10 mouse cellular contexts compared by ENCODE assay signal in genomic region chr3:116253077-116253531, GRCm38 (mm10). TPM values are rescaled to one million over a fixed set of nuclear protein-coding genes. Genes with fewer than 3 reads are reported as not detected.
DNase-seq lines count a peak whose midpoint lies in the region; ATAC-seq and TF ChIP-seq lines count a peak whose summit lies in the region.
"Had no signal": no experiment of that assay in that cellular context is flagged by ENCODE, and none has a peak within 500 bp of the region (broad histone marks: within the 10 kb centered on the region; RNA-seq: fewer than 3 reads in every experiment).

TSS of gene Gpr88 (minus strand) at chr3:116253503.

- ATAC-seq in lung, embryonic 15.5 days (ENCODE audit: borderline replicate concordance, extremely low read depth, low FRiP score, low TSS enrichment): peak; percentile 87
- no peak for ATAC-seq in CD4-positive, CD25-positive, alpha-beta regulatory T cell, adult 4 months

- DNase-seq in cerebellum, adult 8-10 months: peak; percentile 8
- DNase-seq in frontal cortex, adult 2 months (ENCODE audit: extremely low spot score in 1 of 2, low spot score in 1 of 2): peak; percentile 76 to 88
- DNase-seq in hindbrain, embryonic 10.5 days (ENCODE audit: low spot score): peak; percentile 50
- DNase-seq in layer of hippocampus, postnatal 25 days (ENCODE audit: extremely low spot score in 1 of 2, low spot score in 1 of 2): peak; percentile 57 to 58
- DNase-seq in retina, embryonic 14.5 days (ENCODE audit: low spot score): peak; percentile 34

- TF ChIP-seq POLR2A in ES-Bruce4 (IDR thresholded peaks at IDR 0.05; ENCODE audit: insufficient read depth, low read length): no peak

- 4% methylated on average over 9 of the region's 9 CpGs for whole genome bisulfite sequencing in hindbrain, embryonic 10.5 days
- WGBS in lung, embryonic 15.5 days: 4% methylated on average over 9 of the region's 9 CpGs

- H3K27me3 ChIP-seq in ES-Bruce4 (ENCODE audit: control insufficient read depth, insufficient read depth, low read length, poor library complexity, severe bottlenecking): peaks cover 3% of the 10 kb centered on the region
- peaks cover 76% of the 10 kb centered on the region for H3K27me3 ChIP-seq in hindbrain, embryonic 10.5 days (ENCODE audit: insufficient read depth, poor library complexity, severe bottlenecking)
- peaks cover 66% of the 10 kb centered on the region for H3K27me3 ChIP-seq in lung, embryonic 15.5 days

- TF ChIP-seq CTCF in ES-Bruce4 (IDR thresholded peaks at IDR 0.05; ENCODE audit: low read depth, low read length): no peak

- no peak within 1 kb of the TSS for H3K27ac ChIP-seq in ES-Bruce4 (ENCODE audit: insufficient read depth, low read length)
- H3K27ac ChIP-seq in hindbrain, embryonic 10.5 days: peak within 1 kb of the TSS; percentile 78; the same call in 1 of the 2 replicates
- H3K27ac ChIP-seq in lung, embryonic 15.5 days: 0 out of 2 replicates have a peak within 1 kb of the TSS, but pooled peaks have one; percentile 24

- no peaks in the 10 kb centered on the region for H3K4me1 ChIP-seq in ES-Bruce4 (ENCODE audit: control insufficient read depth, insufficient read depth, low read length)
- H3K4me1 ChIP-seq in hindbrain, embryonic 10.5 days (replicated peaks): peaks cover 26% of the 10 kb centered on the region
- peaks cover 24% of the 10 kb centered on the region for H3K4me1 ChIP-seq in lung, embryonic 15.5 days

- H3K9me3 ChIP-seq in ES-Bruce4 (replicated peaks; ENCODE audit: control insufficient read depth, insufficient read depth, low read length, poor library complexity, severe bottlenecking): no peaks in the 10 kb centered on the region
- no peaks in the 10 kb centered on the region for H3K9me3 ChIP-seq in hindbrain, embryonic 10.5 days
- no peaks in the 10 kb centered on the region for H3K9me3 ChIP-seq in lung, embryonic 15.5 days

- peak within 1 kb of the TSS; percentile 98 for H3K4me2 ChIP-seq in lung, embryonic 15.5 days

- H3K36me3 ChIP-seq in ES-Bruce4 (ENCODE audit: control insufficient read depth, insufficient read depth, low read length, poor library complexity, severe bottlenecking): no peaks in the 10 kb centered on the region
- no peaks in the 10 kb centered on the region for H3K36me3 ChIP-seq in hindbrain, embryonic 10.5 days
- no peaks in the 10 kb centered on the region for H3K36me3 ChIP-seq in lung, embryonic 15.5 days

- H3K9ac ChIP-seq in ES-Bruce4 (ENCODE audit: low read depth, poor library complexity, severe bottlenecking): no peak within 1 kb of the TSS
- peak within 1 kb of the TSS; percentile 25; the same call in 1 of the 2 replicates for H3K9ac ChIP-seq in lung, embryonic 15.5 days

- H3K4me3 ChIP-seq in ES-Bruce4 (ENCODE audit: low read depth, low read length): peak within 1 kb of the TSS; percentile 40
- peak within 1 kb of the TSS; percentile 64 for H3K4me3 ChIP-seq in hindbrain, embryonic 10.5 days
- peak within 1 kb of the TSS; percentile 50 for H3K4me3 ChIP-seq in lung, embryonic 15.5 days

- no peak for TF ChIP-seq EP300 in ES-Bruce4 (IDR thresholded peaks at IDR 0.05; ENCODE audit: insufficient read depth, low read depth, low read length)

RNA-seq across cellular contexts. Expression of gene Gpr88, which starts in this region (rescaled TPM):
- polyA plus RNA-seq in ES-Bruce4 (2011; ENCODE audit: insufficient read depth, insufficient read length, low read depth, missing spikeins): not detected in 2 replicates
- polyA plus RNA-seq in frontal cortex, adult 2 months (2012; rRNA removed): 15.7 and 27.2 TPM in 2 replicates
- 0.49 and 0.77 TPM in 2 replicates for polyA plus RNA-seq in hindbrain, embryonic 10.5 days (2016; fragmentation: Nextera tagmentation; extraction: Ambion mirVana)
- total RNA-seq in layer of hippocampus, postnatal 25 days (2021): 1 to 10 TPM; 1.7 to 3.6 TPM
- 1.3 and 1.4 TPM in 2 replicates for polyA plus RNA-seq in lung, embryonic 15.5 days (2015; fragmentation: Nextera tagmentation; extraction: Ambion mirVana)
- not detected for polyA plus RNA-seq in CD4-positive, CD25-positive, alpha-beta regulatory T cell, adult 4 months (2017; shearing (Covaris generic))
- total RNA-seq: MEL; neutrophil, adult 5-6 weeks had no signal

Comparison
In these comparisons a context has a peak if more than half of its experiments do, and no peak if none do; other contexts are left out.
1. Peak in DNase-seq, H3K4me3 ChIP-seq and H3K27ac ChIP-seq in hindbrain, embryonic 10.5 days; RNA of the gene not detected or under 1 TPM.
2. DNase-seq: peak in every context shown above with its lines; median percentile 82 in frontal cortex, adult 2 months; 58 in layer of hippocampus, postnatal 25 days; 50 in hindbrain, embryonic 10.5 days; 34 in retina, embryonic 14.5 days; 8 in cerebellum, adult 8-10 months.